Mouse (Mus musculus) embryo, embryonic 11.5 days (tissue): ENCODE results near the gene Paics.
"Not testable (repeated sequence)": the region's sequence is repeated elsewhere in the genome, so short reads cannot be mapped to it uniquely, and the experiment has no call there.

Experiments used
- DNase-seq: peaks from one replicate; pipeline ENCODE4 v3.0.0-alpha.2; 2012; ENCODE audit warnings: low read depth, low spot score

The Paics gene

GRCm38 (mm10) chr5:76950343-76951105 is 583 bp upstream of the Paics start:
- DNase-seq = peak; percentile 26

DNA sequence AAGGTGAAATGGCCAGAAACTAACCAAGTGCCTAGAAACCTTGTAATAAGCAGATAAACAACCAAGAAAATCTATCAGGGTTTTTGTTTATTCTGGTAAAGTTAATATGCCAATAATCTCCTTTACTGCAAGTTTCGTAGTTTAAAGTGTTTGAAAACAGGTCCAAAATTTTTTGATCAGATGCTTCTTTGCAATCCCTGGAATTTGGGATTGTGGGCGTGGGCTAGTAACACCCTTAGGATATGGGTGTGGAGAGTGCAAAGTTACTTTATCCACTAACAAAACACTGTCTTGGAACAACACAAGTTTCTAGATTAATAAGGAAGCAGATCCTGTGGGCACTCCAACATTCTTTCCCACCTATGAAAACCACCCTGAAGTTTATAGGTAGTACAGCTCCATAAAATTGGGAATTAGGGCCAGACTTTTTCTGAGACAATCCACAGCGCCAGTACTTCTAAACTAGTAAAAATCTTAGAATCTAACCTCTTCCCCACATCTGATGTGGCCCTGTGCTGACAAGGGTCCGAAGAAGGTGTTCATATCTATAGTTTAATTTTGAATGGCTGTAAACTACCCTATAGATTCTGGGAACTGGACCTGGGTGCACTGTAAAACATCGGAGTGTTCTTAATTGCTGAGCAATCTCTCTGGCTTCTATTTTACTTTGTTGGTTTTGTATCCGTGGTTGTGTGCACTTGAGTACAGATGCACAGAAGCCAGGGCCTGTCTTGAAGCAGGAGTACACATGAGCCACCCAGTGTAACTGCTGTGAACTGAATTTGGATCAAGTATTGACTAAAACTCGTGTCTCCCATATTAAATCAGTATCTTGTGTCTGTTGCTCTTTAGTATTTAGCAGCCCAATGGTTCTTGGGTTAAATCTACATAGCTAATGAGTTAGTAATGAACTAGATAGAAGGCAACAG is 1.3 kb downstream of the Paics start:
- no peak for DNase-seq

- no peak for DNase-seq
These were observed 2.7 kb downstream of the Paics start for GRCm38 (mm10) chr5:76953794-76954193.

DNA sequence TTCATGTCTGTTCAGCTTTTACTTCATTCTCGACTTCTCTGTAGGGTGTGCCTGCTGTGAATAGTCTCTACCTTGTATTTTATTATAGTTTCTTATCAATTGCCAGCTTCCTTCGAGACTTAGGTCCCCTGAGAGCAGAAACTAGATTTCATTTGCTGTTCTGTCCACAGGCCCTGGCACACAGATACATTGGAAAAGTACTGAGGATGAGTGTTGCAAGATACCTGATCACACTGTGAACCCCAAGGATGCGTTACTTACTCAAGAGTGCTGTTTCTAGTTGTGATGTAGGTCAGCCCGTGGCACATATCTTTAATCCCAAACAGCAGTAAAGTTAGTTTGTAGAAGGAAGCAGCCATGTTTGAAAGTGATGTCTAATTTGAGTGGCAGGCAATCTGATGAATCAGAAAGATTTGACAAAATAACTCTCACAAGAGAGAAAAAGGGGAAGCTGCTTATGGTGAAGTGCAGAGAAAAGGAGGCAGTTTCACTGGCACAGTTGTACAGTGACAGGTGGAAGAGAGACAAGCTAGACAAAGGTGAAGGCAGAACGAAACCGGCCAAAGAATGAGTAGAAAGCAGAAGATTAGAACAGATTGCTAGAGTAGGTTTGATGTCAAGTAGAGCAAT is 3.3 kb downstream of the Paics start:
- no peak for DNase-seq

GRCm38 (mm10) chr5:76955474-76955873 is 4.4 kb downstream of the Paics start:
- no peak for DNase-seq

DNA sequence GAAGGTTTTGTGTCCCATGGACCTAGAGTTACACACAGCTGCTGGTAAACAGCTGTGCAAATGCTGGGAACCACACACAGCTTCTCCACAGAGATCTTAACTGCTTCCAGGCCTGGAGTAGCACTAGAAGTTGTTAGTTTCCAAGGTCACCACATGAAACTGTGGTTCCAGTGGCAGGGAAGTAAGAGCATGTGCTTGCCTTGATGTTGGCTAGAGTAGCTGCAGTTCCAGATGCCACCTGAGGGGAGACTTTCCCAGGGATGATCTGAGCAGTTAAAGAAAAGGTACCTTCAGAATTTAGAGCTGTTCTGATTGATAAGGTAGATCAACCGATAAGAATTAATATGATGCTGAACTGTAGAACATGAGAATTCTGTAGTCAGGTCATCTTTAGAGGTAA is 6.8 kb downstream of the Paics start:
- no peak for DNase-seq

- DNase-seq = no peak
These were observed 8.5 kb downstream of the Paics start for GRCm38 (mm10) chr5:76959587-76959986.

GRCm38 (mm10) chr5:76962545-76962944 is 11.4 kb downstream of the Paics start:
- DNase-seq = no peak

GRCm38 (mm10) chr5:76964651-76965050 is 13.5 kb downstream of the Paics start:
- DNase-seq = no peak

DNA sequence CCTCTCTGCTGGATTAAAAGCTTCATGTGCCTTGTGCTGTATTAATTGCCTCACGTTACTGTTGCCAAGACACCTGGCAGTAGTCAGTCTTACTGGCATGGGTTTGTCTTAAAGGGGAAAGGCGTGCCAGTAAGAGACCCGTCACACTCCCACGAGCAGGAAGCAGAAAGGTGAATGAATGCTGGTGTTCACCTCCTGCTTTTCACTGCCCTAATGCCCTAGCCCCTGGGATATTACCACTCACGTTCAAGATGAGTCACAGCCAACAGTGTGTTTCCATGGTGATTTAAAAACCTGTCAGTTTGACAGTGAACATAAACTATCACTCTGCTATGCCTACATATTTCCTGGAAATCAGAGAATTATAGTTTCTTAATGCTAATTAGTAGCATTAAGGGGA is 18.1 kb downstream of the Paics start:
- no peak for DNase-seq

DNA sequence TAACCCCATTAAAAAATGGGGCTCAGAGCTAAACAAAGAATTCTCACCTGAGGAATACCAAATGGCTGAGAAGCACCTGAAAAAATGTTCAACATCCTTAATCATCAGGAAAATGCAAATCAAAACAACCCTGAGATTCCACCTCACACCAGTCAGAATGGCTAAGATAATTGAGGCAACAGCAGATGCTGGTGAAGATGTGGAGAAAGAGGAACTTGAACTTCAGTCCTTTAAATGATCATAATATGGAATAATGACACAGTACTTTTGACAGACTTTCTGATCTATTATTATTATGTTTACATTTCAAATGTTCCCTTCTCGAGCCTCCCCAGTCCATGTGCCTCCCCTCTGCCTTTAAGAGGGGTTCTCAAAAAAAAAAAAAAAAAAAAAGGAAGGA is 20.0 kb downstream of the Paics start:
- not testable (repeated sequence) for DNase-seq

GRCm38 (mm10) chr5:76973488-76973887 is 22.4 kb downstream of the Paics start:
- DNase-seq = no peak

DNA sequence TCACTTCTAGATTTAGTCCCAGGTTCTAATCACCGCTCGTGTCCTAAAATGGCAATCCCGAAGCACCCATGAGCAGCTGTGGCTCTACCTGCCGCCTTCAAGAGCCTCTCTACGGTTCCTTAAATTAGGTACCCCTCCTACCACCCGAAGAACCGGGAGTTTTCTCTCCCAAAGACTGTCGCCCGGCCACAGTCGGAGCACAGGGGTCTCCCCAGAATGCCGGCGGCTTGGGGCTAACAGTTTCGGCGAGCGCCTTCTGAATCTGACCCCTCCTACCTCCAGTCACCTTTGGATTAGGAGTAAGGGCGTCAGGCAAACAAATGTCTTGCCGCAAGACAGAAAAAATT is 23.1 kb downstream of the Paics start:
- no peak for DNase-seq

- peak; percentile 69 for DNase-seq
These were observed 23.6 kb downstream of the Paics start, which contains the start of gene Srp72 for GRCm38 (mm10) chr5:76974554-76975285. TSS of gene Srp72 (plus strand) at chr5:76974683.

DNA sequence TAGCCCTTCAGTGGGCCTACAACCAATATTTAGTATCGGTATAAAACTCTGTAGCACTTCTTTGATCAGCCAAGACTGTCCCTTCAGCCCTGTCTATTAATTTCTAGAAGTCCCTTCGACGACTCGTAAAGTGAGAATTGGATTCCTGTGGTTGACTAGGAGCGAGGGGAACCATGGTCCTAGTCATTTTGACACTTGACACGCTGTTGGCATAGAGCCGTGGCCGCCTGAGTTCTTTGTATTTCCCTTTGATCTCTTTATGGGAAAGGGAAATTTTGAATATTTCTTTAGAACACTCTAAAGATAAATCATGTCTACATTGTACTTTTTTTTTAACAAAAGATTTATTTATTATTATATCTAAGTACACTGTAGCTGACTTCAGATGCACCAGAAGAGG is 24.6 kb downstream of the Paics start:
- no peak for DNase-seq

DNA sequence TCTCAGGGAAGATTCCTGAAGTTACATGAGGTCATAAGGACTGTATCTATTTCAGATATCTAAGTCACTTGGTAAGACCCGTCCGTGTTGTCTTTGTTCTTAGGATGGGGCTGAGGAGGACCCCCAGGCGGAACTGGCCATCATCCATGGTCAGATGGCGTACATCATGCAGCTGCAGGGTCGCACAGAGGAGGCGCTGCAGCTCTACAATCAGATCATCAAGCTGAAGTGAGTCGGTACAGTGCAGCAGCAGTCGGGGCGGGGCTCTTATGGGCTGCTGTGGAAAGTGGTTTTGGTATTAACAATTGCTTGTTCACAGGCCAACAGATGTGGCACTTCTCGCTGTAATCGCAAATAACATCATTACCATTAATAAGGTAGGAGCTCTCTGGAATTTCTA is 32.9 kb downstream of the Paics start:
- no peak for DNase-seq

DNA sequence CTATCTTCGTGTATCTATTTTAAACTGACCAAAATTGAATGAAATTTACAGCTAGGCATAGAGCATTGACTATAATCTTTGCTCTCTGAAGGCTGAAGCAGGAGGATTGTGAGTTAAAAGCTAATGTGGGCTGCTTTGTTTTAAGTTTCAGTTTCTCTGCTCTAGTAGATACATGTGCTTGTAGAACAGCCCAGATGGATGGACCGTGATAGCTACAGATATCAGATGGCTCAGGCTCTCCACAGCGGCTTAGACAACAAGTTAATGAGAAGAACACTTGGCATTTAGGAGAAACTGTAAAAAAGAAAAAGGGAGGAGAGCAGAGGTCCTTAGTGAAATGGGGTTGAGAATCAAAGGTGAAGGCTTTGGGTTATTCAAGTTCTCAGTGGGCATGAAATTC is 39.7 kb downstream of the Paics start:
- no peak for DNase-seq

- no peak for DNase-seq
These were observed 42.2 kb downstream of the Paics start for GRCm38 (mm10) chr5:76993174-76993814.

DNA sequence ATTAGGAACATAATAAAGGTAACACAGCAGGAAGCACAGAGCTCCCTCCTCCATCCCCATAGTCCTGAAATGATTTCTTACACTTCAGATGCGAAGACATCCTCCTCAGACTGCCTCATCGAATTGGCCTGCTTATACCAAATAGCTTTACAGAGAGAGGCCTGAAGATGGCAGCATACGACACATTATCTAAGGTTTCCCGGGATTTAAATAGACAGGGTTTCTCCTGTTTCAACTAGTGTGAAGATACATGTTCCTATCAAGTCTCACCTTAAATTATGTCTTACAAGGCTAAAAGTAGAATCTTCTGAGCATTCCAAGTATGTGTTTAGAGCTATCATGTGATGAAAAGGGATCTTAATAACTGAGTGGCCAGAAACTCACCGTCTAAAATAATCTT is 47.3 kb downstream of the Paics start:
- peak; percentile 31 for DNase-seq

DNA sequence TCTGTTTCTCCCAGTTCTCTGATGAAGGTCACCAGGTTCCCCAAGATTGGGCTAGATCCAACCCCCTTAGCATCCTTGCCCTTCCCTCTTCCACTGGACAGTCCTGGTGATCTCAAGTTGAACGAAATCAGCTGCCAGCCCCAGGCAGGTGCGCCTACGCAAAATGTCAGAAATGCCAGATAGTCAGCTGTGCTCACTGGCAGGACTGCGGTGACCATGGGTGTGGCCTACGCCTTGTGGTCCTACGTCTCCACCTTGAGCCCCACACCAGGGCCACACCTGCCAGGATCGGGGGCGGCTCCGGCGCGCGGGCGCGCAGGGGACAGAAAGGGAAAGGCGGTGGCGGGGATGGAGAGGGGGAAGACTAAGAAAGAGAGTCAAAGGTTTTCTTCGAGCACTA is 50.1 kb downstream of the Paics start:
- no peak for DNase-seq
